Mouse (Mus musculus) lung, adult 2 months (tissue): ENCODE measurements around the gene Dnm1l.

Source experiments
- CTCF ChIP-seq: fragments of 200-500 bp; IDR thresholded peaks from 2 replicates; pipeline ENCODE4 v1.5.1; 2011; ENCODE audit warnings: mild to moderate bottlenecking, low read length, control low read depth; ENCODE audit not compliant: insufficient read depth
- POLR2A ChIP-seq: fragments of 200-500 bp; IDR thresholded peaks from 2 replicates; pipeline ENCODE4 v1.6.1; 2011; ENCODE audit warnings: low read depth, mild to moderate bottlenecking, control low read depth, low read length, borderline replicate concordance; ENCODE audit errors: extremely low read depth

GRCm38 (mm10) chr16:16303888-16304287, 54.9 kb downstream of the Dnm1l start:
- TF ChIP-seq CTCF (no peak), POLR2A (no peak)
